Comparison of ENCODE assay signal across 11 mouse cellular contexts in genomic region chr3:8310379-8311128, GRCm38 (mm10).
DNase-seq lines count a peak whose midpoint lies in the region; ATAC-seq lines count a peak whose summit lies in the region.
"Had no signal": no experiment of that assay in that cellular context is flagged by ENCODE, and none has a peak within 500 bp of the region (broad histone marks: within the 10 kb centered on the region; RNA-seq: fewer than 3 reads in every experiment).

No protein-coding gene starts in this region.

- WGBS in neural tube, embryonic 11.5 days, result 58% methylated on average over 4 of the region's 4 CpGs
- WGBS in embryonic facial prominence, embryonic 14.5 days, result 44% methylated on average over 4 of the region's 4 CpGs
- WGBS in hindbrain, embryonic 15.5 days, result 31% methylated on average over 4 of the region's 4 CpGs
- WGBS in neural tube, embryonic 14.5 days, result 54% methylated on average over 4 of the region's 4 CpGs
- 68% methylated on average over 4 of the region's 4 CpGs for WGBS in intestine, embryonic 16.5 days

- ATAC-seq in neural tube, embryonic 11.5 days (ENCODE audit: insufficient read depth, low FRiP score, low TSS enrichment), result peak; percentile 78
- ATAC-seq in embryonic facial prominence, embryonic 14.5 days (ENCODE audit: low read depth), result peak; percentile 77; the same call in 1 of the 2 replicates
- ATAC-seq in hindbrain, embryonic 15.5 days (ENCODE audit: low FRiP score, low read depth), result peak; percentile 93
- ATAC-seq in neural tube, embryonic 14.5 days (ENCODE audit: low read depth), result peak; percentile 92
- no peak for ATAC-seq in intestine, embryonic 16.5 days

- no peaks in the 10 kb centered on the region for H3K4me1 ChIP-seq in neural tube, embryonic 11.5 days (ENCODE audit: control insufficient read depth, insufficient read depth, low read length)
- no peaks in the 10 kb centered on the region for H3K4me1 ChIP-seq in embryonic facial prominence, embryonic 14.5 days (ENCODE audit: control insufficient read depth, insufficient read depth, low read length)
- peaks cover 7% of the 10 kb centered on the region; the same call in 1 of the 2 replicates for H3K4me1 ChIP-seq in hindbrain, embryonic 15.5 days (replicated peaks)
- H3K4me1 ChIP-seq in neural tube, embryonic 14.5 days (ENCODE audit: control insufficient read depth, insufficient read depth, low read length), result no peaks in the 10 kb centered on the region
- no peaks in the 10 kb centered on the region for H3K4me1 ChIP-seq in intestine, embryonic 16.5 days (ENCODE audit: control insufficient read depth, insufficient read depth, low read length)
- H3K4me1 ChIP-seq: lung, embryonic 15.5 days had no signal

- H3K27me3 ChIP-seq in neural tube, embryonic 11.5 days (ENCODE audit: control insufficient read depth, insufficient read depth, low read length), result no peaks in the 10 kb centered on the region
- no peaks in the 10 kb centered on the region for H3K27me3 ChIP-seq in embryonic facial prominence, embryonic 14.5 days (replicated peaks; ENCODE audit: control insufficient read depth, insufficient read depth, low read length)
- no peaks in the 10 kb centered on the region for H3K27me3 ChIP-seq in hindbrain, embryonic 15.5 days
- H3K27me3 ChIP-seq in neural tube, embryonic 14.5 days (ENCODE audit: control insufficient read depth, insufficient read depth, low read length), result no peaks in the 10 kb centered on the region
- no peaks in the 10 kb centered on the region for H3K27me3 ChIP-seq in intestine, embryonic 16.5 days (replicated peaks; ENCODE audit: control insufficient read depth, insufficient read depth, low read length)
- H3K27me3 ChIP-seq: lung, embryonic 15.5 days had no signal

- no peaks in the 10 kb centered on the region for H3K9me3 ChIP-seq in neural tube, embryonic 11.5 days (ENCODE audit: control insufficient read depth, low read length)
- H3K9me3 ChIP-seq in embryonic facial prominence, embryonic 14.5 days (ENCODE audit: control insufficient read depth, low read length), result no peaks in the 10 kb centered on the region
- no peaks in the 10 kb centered on the region for H3K9me3 ChIP-seq in hindbrain, embryonic 15.5 days
- no peaks in the 10 kb centered on the region for H3K9me3 ChIP-seq in neural tube, embryonic 14.5 days (ENCODE audit: control insufficient read depth, low read length)
- H3K9me3 ChIP-seq in intestine, embryonic 16.5 days (ENCODE audit: control insufficient read depth, low read length), result no peaks in the 10 kb centered on the region
- H3K9me3 ChIP-seq: lung, embryonic 15.5 days had no signal

- peak; percentile 14 for DNase-seq in neural tube, embryonic 11.5 days (ENCODE audit: low spot score)
- no peak for DNase-seq in neural tube, embryonic 10.5 days (ENCODE audit: extremely low spot score, low spot score)
- DNase-seq in embryonic facial prominence, embryonic 14.5 days (ENCODE audit: low spot score), result peak; percentile 60
- no peak for DNase-seq in T-cell, adult 2 months (ENCODE audit: low spot score)
- DNase-seq: adrenal gland, adult 2 months; cerebellum, adult 8-10 months; thymus, postnatal 4 days had no signal

- H3K4me2 ChIP-seq in neural tube, embryonic 11.5 days (ENCODE audit: low read depth), result no peak overlapping the region
- H3K4me2 ChIP-seq in embryonic facial prominence, embryonic 14.5 days (ENCODE audit: low read depth, low read length), result no peak overlapping the region
- H3K4me2 ChIP-seq in hindbrain, embryonic 15.5 days, result no peak overlapping the region
- H3K4me2 ChIP-seq in neural tube, embryonic 14.5 days (ENCODE audit: low read depth, low read length), result no peak overlapping the region
- H3K4me2 ChIP-seq in intestine, embryonic 16.5 days (ENCODE audit: low read depth, low read length), result no peak overlapping the region
- H3K4me2 ChIP-seq: lung, embryonic 15.5 days had no signal

- no peak overlapping the region for H3K9ac ChIP-seq in neural tube, embryonic 11.5 days (ENCODE audit: low read length)
- H3K9ac ChIP-seq in embryonic facial prominence, embryonic 14.5 days (ENCODE audit: low read depth, low read length), result no peak overlapping the region
- H3K9ac ChIP-seq in hindbrain, embryonic 15.5 days, result no peak overlapping the region
- H3K9ac ChIP-seq in neural tube, embryonic 14.5 days (replicated peaks; ENCODE audit: low read depth, low read length), result no peak overlapping the region
- no peak overlapping the region for H3K9ac ChIP-seq in intestine, embryonic 16.5 days (ENCODE audit: low read depth, low read length)
- H3K9ac ChIP-seq: lung, embryonic 15.5 days had no signal

- H3K4me3 ChIP-seq in neural tube, embryonic 11.5 days (ENCODE audit: low read depth, low read length), result no peak overlapping the region
- no peak overlapping the region for H3K4me3 ChIP-seq in embryonic facial prominence, embryonic 14.5 days (ENCODE audit: low read depth, low read length)
- no peak overlapping the region for H3K4me3 ChIP-seq in hindbrain, embryonic 15.5 days
- H3K4me3 ChIP-seq in neural tube, embryonic 14.5 days (ENCODE audit: low read depth, low read length), result no peak overlapping the region
- no peak overlapping the region for H3K4me3 ChIP-seq in intestine, embryonic 16.5 days (ENCODE audit: low read length)
- H3K4me3 ChIP-seq: lung, embryonic 15.5 days had no signal

- H3K36me3 ChIP-seq in neural tube, embryonic 11.5 days (ENCODE audit: control insufficient read depth, insufficient read depth, low read length), result no peaks in the 10 kb centered on the region
- H3K36me3 ChIP-seq in embryonic facial prominence, embryonic 14.5 days (ENCODE audit: control insufficient read depth, insufficient read depth, low read length), result no peaks in the 10 kb centered on the region
- H3K36me3 ChIP-seq in hindbrain, embryonic 15.5 days, result no peaks in the 10 kb centered on the region
- H3K36me3 ChIP-seq in neural tube, embryonic 14.5 days (ENCODE audit: control insufficient read depth, insufficient read depth, low read length), result no peaks in the 10 kb centered on the region
- H3K36me3 ChIP-seq in intestine, embryonic 16.5 days (ENCODE audit: control insufficient read depth, insufficient read depth, low read length), result no peaks in the 10 kb centered on the region
- H3K36me3 ChIP-seq: lung, embryonic 15.5 days had no signal

- no peak overlapping the region for H3K27ac ChIP-seq in neural tube, embryonic 11.5 days (ENCODE audit: low read depth, low read length)
- H3K27ac ChIP-seq in embryonic facial prominence, embryonic 14.5 days (replicated peaks; ENCODE audit: low read depth, low read length), result no peak overlapping the region
- H3K27ac ChIP-seq in hindbrain, embryonic 15.5 days (replicated peaks), result peak overlapping the region; percentile 53; the same call in 1 of the 2 replicates
- 0 out of 2 replicates have a peak overlapping the region, but pooled peaks have one; percentile 48 for H3K27ac ChIP-seq in neural tube, embryonic 14.5 days (ENCODE audit: low read depth, low read length)
- H3K27ac ChIP-seq in intestine, embryonic 16.5 days (ENCODE audit: low read length), result no peak overlapping the region
- H3K27ac ChIP-seq: lung, embryonic 15.5 days had no signal

Comparison
In these comparisons a context has a peak if more than half of its experiments do, and no peak if none do; other contexts are left out.
1. DNase-seq: peak in neural tube, embryonic 11.5 days (single experiment) and embryonic facial prominence, embryonic 14.5 days (single experiment); none in neural tube, embryonic 10.5 days (single experiment) and T-cell, adult 2 months (single experiment).
2. H3K27ac ChIP-seq: peak in hindbrain, embryonic 15.5 days (single experiment) and neural tube, embryonic 14.5 days (single experiment); none in neural tube, embryonic 11.5 days (single experiment), embryonic facial prominence, embryonic 14.5 days (single experiment) and intestine, embryonic 16.5 days (single experiment).